Mouse (Mus musculus) ES-Bruce4 (cell line): ENCODE measurements around the gene Klf9.

Experiments used
- CTCF ChIP-seq: IDR thresholded peaks from one replicate; pipeline ENCODE4 v1.8.1; 2011; ENCODE audit warnings: low read depth, low read length
- POLR2A ChIP-seq: IDR thresholded peaks from one replicate; pipeline ENCODE4 v1.8.1; 2011; ENCODE audit warnings: low read length; ENCODE audit not compliant: insufficient read depth

GRCm38 (mm10) chr19:23144031-23144430 is 3.0 kb downstream of the Klf9 start:
- TF ChIP-seq POLR2A (no peak), CTCF (no peak)
